Mouse (Mus musculus) adrenal gland, postnatal 25 days (tissue): ENCODE measurements around the gene Dnase2a. TPM values are rescaled to one million over a fixed set of nuclear protein-coding genes. Genes with fewer than 3 reads are reported as not detected.

Source experiments
- DNase-seq: peaks from one replicate; pipeline ENCODE4 v3.0.0; 2021; ENCODE audit warnings: mixed read lengths
- total RNA-seq: library from RNA; stranded (reverse); gene quantifications from 2 replicates; pipeline ENCODE4 v1.2.3, GENCODE M21; 2021

Gene Dnase2a
- total RNA-seq, 1 experiment from 2014 or later, result 14.6 TPM

DNA sequence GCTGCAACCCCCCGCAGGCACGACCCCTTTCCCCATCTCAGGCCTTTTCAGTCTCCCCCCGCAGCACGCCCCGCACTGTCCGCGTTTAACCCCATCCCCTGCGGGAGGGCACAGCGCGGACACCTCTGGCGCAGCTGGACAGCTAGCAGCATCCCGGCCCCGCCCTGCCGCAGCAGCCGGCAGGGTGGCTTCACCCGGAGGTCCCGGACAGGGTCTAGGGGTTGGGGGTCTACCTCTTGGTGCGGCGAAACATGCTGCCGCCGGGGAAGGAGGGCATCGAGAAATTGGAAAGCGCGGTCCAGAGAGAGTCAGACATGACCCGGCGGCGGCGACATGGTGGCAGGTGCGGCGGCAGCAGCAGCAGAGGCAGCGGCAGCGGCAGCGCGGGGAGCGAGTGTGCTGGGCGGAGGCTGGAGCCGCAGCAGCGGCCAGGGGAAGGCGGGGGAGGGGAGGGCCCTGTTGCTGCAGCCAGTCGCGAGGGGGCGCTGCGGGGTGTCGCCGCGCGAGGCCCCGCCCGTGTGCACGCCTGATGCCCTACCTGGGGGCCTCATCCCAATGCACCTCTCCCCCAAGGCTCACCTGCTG lies 28.7 kb downstream of the Dnase2a start, which contains the start of gene Mast1:
TSS of gene Mast1 (minus strand) at position 398 of the 585 bp plus-strand sequence.
- DNase-seq, result peak; percentile 75

DNA sequence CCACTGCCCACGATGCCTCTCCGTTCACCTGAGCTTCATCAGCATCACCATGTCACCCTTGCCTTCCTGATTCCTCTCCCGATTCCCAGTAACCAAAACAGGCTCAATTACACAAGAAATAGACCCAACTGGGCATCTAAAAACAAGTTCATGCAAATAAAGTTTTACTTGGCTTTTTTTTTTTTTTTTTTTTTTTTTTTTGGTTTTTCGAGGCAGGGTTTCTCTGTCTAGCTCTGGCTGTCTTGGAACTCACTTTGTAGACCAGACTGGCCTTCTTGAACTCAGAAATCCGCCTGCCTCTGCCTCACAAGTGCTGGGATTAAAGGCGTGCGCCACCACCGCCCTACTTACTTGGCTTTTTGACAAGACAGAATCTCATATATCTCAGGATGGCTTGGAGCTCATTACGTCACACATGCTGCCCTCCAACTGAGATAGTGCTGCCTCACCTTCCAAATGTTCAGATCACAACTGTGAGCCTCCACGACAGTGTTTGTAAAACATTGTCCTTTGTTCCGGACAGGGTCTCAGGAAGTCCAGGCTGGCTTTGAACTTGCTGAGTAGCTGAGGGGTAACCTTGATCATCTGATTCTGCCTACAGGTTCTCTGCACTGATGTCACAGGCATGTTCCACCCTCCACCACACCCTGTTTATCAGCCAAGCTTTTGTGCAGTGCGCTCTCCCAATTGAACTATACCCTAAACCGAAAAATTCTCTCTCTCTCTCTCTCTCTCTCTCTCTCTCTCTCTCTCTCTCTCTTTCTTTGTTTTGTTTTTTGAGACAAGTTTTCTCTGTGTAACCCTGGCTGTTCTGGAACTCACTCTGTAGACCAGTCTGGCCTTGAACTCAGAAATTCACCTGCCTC lies 29.5 kb downstream of the Dnase2a start:
- no peak for DNase-seq

DNA sequence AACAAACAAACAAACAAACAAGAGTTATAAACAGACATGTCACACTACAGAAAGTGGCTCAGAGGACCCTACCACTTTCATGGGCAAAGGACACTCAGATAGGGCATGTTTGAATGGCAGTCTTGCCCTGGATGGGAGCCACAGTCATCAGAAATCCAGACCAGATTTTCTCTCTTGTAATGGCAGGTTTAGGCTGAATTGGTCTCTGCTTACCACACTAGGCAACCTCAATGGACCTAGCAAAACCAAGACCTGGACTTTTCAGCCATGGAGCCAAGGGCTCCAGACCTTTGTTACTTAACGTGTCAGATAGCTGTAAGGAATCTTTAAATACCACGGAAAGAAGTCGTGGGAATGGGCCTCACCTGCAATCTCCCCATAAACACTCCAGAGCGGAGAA lies 35.3 kb downstream of the Dnase2a start:
- DNase-seq, result no peak

DNA sequence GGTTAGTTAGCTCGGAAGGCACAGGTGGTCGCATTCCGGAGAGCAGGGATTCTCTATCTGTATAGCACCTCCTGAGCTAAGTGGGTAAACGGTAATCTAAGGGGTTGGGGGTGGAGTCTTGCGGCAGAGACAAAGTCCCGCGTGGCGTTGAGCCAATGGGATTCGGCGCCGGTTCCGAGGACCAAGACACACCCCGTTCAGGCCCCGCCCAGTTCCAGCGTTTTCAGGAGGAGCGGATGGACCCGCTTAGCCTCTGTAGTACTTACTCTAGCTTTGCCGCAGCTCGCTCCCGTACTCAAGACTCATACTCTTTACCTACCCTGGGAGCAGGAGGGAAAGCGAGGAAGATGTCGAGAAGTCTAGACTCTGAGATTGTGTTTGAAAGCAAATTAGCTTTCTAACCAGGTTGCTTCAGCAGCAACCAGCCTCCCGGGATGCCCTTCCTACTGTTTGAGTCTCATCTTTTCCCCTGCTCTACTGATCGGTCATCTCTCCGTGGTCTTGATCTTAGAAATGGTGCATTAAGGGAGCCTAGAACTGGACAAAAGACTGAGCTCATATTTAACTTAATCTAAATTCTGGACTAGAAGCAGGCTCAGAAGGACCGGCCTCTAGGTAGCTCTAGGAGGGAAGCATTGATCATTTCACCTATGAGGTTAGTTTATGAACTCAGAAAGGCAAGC lies 36.3 kb downstream of the Dnase2a start:
- peak; percentile 38 for DNase-seq

DNA sequence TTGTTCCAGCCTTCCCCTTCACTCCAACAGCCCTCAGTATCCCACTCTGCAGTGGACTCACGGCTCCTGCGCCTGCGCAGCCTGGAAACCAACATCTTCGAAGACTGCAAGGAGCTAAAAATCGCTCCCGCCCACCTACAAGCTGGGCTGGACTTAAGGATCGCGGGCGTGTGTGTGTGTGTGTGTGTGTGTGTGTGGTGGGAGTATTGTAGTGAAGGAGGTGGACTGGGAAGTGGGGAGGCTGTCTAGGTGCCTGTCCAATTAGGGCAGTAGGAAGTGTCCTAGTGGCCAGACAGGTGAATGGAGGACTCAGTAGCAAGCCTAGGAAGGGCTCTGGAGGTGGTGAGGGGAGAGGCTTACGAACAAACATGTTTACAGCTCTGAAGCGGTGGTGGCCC lies 36.9 kb downstream of the Dnase2a start:
- DNase-seq, result no peak

DNA sequence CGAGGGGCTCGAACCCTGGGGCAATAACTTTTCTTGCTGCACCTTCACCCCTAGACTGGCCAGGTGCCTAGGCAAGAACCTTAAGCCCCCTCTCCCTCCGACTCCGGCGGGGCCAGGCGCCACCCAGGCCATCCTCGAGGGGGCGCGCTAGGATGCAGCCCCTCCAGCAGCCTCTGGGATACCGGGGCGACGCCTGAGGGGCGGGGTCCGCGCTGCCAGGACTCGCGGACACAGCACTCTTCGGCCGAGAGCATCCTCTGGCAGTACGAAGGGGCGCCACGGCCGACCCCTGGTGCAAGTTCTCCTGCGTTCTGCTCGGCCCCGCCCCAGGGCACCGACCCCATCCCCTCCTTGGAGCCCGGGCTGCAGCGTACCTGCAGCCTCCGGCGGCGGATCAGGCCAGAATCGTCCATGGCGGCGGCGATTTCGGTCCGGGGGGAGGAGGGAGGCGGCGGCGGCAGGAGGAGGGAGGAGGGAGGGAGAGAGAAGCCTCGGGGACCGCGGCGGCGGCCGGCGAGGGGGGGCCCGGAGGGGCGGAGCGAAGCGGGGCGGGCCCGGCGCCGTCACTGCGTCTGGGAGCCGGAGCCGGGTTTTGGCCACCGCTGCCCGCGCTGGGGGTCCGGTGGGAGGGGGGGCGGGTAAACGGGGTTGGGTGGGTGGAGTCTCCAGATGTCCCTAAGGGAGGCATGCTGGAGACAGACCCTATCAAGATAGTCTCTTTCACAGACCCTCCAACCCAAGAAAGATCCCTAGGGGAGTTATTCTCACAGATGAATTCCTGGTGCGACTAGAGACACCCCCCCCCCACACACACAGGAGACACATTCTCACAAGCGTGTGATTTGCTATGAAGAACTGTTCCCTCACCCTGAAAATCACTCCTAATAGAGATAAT lies 37.5 kb downstream of the Dnase2a start:
- DNase-seq, result no peak

DNA sequence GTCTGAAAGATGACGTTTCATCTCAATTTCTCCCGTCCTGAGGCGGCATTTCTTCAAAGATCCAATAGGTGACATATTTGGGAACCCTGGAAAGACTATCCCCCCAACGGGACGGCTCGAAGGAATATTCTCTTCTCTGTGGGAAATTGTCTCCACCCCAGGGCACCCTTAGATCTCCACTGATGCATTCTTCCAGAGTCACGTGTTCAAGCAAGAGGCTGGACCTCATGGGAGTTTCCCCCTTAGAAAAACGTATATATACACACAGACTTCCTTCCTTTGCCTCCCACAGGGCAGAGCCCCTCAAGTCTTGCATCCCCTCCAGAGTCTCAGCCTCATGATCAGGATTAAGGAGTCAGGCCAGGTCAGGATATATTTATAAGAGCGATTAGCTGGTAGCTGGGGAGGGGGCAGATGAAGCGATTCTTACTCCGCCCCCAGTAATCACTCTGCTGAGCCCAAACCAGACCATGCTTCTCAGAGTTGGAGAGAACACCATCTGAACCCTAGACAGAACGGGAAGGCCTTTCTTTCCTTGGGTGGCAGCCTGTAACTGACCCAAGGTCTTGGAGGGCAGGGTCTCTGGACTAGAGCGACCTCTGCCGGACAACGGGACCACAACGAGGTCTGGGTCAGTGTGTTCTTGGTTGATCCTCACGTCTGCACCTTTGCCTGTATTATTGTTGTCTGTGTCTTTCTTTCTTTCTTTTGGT lies 38.3 kb downstream of the Dnase2a start, which contains the start of gene Rtbdn:
TSS of gene Rtbdn (plus strand) at position 464 of the 713 bp plus-strand sequence.
- DNase-seq, result no peak

DNA sequence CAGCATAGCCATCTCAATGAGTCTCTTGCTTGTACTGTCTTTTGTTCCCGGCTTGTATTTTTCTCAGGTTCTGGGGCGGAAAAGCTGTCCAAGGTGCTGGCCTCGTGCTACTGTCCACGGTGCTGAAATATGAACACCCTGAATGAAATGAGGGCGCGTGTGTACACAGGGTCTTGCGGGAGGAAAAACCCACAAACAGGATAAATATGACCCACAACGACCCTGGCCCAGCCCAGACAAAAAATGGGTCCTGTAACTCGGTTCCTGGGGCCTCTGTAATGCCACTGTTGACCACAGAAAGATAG lies 38.8 kb downstream of the Dnase2a start:
- DNase-seq, result peak; percentile 56

DNA sequence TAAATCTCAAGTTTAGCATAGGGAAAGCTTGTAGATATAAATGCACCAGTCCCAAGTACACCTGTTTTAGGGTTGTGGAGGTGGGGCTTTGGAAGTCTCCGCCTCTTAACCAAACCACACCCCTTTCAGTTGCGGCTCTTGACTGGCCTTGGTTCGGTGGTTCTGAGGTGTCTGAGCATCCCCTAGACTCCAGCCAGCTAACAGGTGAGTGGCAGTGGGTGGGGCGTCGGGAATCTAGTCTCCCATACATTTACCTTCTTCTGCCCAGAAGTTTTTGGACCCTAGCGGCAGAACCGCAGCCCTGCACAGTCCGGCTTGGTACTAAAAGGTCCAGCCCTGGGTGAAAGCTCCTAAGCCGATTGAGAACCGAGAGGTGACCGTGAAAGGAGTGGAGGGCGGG lies 41.4 kb downstream of the Dnase2a start:
- DNase-seq, result no peak

DNA sequence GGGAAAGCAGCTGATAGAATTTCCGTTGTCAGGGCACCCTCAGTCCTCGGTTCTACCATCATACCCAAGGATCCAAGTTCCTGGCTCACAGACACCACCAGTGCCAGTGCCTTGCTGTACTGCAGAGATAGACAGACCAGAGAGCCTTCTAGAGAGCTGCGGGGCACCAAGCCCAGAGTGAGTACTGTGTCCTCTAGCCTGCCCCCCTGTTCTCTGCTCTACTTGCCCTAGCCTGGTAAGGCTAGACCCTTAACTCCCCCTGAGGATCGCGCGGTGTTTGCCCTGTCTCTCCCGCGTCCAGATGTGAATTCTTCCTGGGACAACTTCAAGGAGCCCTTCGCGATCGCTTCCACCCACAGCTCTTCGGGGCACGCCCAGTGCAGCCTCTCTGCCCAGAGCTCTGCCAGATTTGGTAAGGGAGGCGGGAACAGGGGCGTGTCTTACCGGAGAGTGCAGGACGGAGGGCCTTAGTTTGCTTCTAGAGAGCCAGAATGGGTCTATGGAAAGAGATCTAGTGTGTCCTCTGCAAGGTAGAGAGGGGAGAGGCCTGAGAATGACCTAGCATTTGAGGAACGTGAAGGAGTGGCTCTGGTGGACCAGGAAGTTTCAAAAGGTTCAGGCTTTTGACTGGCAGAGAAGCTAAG lies 44.4 kb downstream of the Dnase2a start:
- DNase-seq, result peak; percentile 71

DNA sequence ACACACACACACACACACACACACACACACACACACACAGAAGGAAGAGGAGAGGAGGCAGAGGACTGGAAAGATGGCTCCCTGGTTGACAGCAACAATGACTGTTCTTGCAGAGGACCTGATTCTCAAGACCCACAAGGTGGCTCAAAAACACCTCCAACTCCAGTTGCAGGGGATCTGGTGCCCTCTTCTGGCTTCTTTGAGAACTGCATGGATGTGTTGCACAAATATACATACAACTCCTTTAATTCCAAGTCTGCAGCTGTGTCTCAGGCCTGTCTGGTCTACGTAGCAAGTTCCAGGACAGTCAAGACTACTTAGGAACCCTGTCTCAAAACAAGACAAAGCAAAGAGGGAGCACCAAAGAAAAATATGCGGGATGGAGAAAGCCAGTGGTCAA lies 48.4 kb downstream of the Dnase2a start:
- DNase-seq, result peak; percentile 58

DNA sequence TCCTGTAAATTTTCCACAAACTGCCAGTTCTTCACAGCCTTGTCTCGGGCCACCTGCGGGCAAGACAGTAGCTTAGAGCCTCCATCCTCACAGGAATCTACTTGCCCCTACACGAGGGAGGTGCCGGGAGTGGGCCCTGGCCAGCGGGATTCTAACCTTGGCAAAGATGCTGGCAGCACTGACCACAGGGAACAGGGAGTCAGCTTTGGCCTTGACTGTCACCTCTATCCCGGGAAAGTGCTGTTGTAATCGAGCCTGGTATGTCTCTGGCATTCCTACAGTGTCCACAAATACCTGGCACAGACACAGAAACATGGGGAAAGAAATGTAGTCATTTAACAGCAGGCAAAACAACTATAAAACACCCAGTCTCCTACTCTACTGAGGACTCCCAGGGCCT lies 51.5 kb downstream of the Dnase2a start:
- DNase-seq, result peak; percentile 61

DNA sequence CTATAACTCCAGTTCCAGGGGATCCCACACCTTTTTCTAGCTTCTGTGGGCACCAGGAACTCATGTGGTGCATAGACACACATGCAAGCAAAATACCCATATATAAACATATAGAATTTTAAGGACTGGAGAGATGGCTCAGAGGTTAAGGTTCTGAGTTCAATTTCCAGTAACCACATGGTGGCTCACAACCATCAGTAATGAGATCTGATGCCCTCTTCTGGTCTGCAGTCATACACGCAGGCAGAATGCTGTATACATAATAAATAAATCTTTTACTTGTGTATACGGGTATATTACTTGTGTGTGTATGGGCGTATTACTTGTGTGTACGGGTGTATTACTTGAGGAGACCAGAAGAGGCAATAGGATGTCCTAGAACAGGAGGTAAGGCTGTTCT lies 55.6 kb downstream of the Dnase2a start:
- no peak for DNase-seq

DNA sequence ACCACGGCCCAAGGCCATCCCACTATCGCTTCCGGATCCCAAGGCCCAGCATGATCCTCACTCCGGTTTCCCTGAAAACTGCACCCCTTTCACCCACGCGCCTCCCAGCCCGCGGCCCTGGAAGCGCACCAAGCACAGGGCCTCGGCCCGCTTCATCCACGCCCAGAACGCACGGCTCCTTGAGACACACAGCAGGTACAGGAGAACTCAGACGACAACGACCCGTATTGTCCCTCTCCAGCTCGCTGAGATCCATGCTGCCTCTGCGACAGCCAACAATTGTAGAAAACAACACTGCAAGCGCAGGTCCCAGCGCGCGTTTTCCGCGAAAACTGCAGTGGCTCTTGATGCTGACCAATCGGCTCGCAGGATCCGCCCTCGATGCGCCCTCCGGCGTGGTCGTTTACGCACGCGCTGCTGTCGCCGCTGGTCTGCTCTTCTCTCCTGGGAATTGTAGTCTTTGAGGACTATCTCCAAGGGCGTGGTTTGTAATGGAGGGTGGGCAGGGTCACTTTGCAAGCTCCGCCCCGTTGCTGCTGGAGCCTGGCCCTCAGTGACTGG lies 57.5 kb downstream of the Dnase2a start:
- peak; percentile 92 for DNase-seq

DNA sequence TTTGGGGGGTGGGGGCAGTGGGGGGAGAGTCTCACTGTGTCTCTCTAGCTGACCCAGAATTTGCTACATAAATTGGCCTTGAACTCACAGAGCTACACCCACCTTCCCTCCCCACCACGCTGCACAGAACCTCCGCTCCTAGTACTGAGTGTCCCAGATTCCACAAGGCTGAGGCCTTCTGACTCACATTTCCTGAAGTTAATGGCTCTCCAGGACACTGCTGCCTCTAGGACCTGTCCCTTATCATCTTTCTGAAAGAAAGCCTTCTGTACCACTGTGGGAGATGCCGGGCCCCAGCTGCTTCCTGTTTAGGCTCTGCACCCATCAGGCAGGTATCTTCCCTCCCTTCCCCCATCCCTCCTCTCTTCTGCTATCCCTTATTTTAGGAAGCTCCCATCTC lies 58.2 kb downstream of the Dnase2a start:
- no peak for DNase-seq

DNA sequence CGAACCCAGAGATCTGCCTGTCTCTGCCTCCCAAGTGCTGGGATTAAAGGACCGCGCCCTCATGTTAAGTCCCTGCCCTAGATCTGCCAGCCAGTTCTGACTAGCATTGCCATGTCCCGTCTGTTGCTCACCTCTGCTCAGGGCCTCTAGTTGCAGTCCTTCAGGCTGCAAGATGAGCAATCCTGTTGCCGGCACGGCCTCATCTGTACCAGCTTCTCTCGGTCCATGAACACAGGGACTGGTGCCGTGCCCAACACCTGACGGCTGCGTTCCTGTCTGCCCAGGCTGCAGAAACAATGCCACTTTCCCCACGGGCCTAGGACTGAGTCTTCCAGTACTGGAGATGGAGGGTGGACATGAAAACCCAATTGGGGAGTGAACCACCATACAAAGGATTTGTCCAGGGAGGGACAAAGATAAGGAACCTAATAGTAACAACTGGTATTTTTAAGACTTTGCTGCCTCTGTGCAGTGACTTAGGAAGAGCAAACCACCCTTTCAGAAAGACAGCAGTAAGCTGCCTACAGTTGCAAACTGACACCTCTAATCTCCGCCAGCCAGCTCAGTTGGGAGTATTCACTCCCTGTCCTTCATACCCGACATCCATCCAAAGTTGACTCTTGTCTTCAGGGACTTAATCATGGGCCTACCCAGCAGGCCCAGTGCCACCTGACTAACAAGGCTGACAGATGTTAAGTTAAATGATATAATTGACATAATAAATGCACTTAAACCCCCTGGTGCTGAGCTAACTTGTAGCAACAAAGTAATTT lies 59.4 kb downstream of the Dnase2a start:
- DNase-seq, result no peak

DNA sequence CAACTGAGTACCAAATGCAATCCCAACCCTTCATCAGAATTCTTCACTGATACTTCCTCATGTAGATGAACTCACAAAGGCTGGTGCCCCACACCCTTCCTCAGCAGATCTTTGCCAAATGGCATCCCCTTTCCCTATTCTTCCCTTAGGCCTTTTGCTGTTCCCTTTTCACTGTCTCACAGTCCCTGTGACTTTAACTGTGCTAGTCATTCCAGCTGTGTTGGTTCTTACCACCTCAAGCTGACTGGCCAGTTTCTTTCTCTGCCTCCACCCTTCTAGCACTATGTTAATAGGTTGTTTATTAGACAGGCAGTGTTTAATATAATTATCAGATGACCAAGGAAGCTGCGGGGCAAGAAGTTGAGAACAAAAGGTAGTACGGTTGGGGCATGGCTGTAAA lies 60.3 kb downstream of the Dnase2a start:
- DNase-seq, result no peak

DNA sequence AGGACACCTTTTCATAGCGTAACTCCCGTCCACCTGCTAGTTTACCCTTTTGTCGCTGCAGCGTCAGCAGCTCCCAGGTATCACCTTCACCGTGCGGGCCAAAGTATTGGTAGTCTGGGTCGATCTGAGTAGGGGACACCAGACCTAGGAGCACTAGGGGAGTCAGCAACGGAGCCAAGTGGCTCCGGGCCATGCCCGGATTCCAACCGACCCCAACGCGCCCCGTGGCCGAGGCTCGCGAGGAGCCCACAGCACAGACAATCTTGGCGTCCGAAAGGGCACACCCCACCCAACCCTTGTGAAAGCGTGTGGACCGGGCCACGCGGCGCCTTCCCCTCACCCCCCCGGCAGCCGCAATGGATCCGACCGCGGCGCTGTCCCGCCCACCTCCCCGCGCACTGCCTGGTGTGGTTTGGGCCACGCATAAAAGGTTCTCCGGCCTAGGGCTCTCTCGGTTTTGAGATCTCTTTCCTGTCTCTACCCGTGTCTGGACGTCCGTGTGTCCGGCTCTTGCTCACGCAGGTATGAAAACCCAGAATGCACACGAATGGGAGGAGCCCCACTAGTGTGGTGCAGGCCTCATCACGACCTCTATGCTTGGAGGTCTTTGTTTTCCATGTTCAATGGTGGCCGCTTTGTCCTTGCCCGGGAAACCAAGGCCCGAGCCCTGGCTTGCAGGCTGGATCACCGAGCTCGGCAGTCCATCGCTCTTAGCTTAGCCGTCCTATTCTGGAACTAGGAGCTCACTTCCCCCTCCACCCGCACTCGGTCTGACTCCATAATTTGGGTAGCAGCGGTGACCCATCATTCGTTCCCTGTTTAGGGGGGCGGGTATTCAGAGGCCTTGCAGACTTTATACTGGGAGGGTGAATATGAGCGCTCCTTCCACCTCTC lies 61.1 kb downstream of the Dnase2a start, which contains the start of the genes Gm49661, Prdx2 and Rnaseh2a:
TSS of gene Gm49661 (minus strand) at position 193 of the 894 bp plus-strand sequence.
TSS of gene Prdx2 (plus strand) at position 347 of the 894 bp plus-strand sequence.
TSS of gene Rnaseh2a (minus strand) at position 527 of the 894 bp plus-strand sequence.
- DNase-seq, result peak; percentile 83
